Mouse (Mus musculus): ENCODE data around the gene Cxcr6. TPM values are rescaled to one million over a fixed set of nuclear protein-coding genes. Genes with fewer than 3 reads are reported as not detected.

The Cxcr6 gene
- polyA plus RNA-seq, 1 experiment from 2014 or later, result 0.43 TPM

Other genes with a start within 250 kb of the Cxcr6 start
- gene Slc6a20b, start 173.9 kb upstream of the Cxcr6 start, polyA plus RNA-seq (2015; fragmentation: Nextera tagmentation; extraction: Ambion mirVana), result 0.20 and 0.24 TPM in 2 replicates
- gene Ccr9, start 128.0 kb upstream of the Cxcr6 start, polyA plus RNA-seq (2015; fragmentation: Nextera tagmentation; extraction: Ambion mirVana), result 0.36 and 0.92 TPM in 2 replicates
- gene Slc6a20a, start 127.6 kb upstream of the Cxcr6 start, polyA plus RNA-seq (2015; fragmentation: Nextera tagmentation; extraction: Ambion mirVana), result 0.18 and 0.48 TPM in 2 replicates
- gene Lztfl1, start 88.8 kb upstream of the Cxcr6 start, polyA plus RNA-seq (2015; fragmentation: Nextera tagmentation; extraction: Ambion mirVana), result 50.9 and 51.6 TPM in 2 replicates
- 14.2 and 15.5 TPM in 2 replicates for gene Fyco1, start 45.4 kb downstream of the Cxcr6 start, polyA plus RNA-seq (2015; fragmentation: Nextera tagmentation; extraction: Ambion mirVana)
- 0.05 TPM in 1 of 2 replicates, not detected in the other for gene Xcr1, start 55.6 kb downstream of the Cxcr6 start, polyA plus RNA-seq (2015; fragmentation: Nextera tagmentation; extraction: Ambion mirVana)
- 4.0 and 4.5 TPM in 2 replicates for gene Ccr1, start 162.2 kb downstream of the Cxcr6 start, polyA plus RNA-seq (2015; fragmentation: Nextera tagmentation; extraction: Ambion mirVana)
- not detected in 2 replicates for gene Ccr1l1, start 171.9 kb downstream of the Cxcr6 start, polyA plus RNA-seq (2015; fragmentation: Nextera tagmentation; extraction: Ambion mirVana)
- 0.08 and 0.10 TPM in 2 replicates for gene Ccr3, start 215.5 kb downstream of the Cxcr6 start, polyA plus RNA-seq (2015; fragmentation: Nextera tagmentation; extraction: Ambion mirVana)